Mouse (Mus musculus) midbrain, embryonic 14.5 days (tissue): ENCODE data around the gene Ece1. TPM values are rescaled to one million over a fixed set of nuclear protein-coding genes. Genes with fewer than 3 reads are reported as not detected.
"Not testable (repeated sequence)": the region's sequence is repeated elsewhere in the genome, so short reads cannot be mapped to it uniquely, and the experiment has no call there.

ENCODE experiments used
- ATAC-seq: fragments of 200-750 bp; cut with Nextera tagmentation; 2 replicates; pipeline ENCODE4 v1.8.0; 2017; ENCODE audit warnings: moderate number of reproducible peaks, moderate library complexity; ENCODE audit not compliant: low FRiP score, low TSS enrichment
- DNase-seq: peaks from one replicate; pipeline ENCODE4 v3.0.0-alpha.2; 2015
- H3K27ac ChIP-seq: fragments of 300-500 bp; sonication (generic); replicated peaks from 2 replicates; pipeline ENCODE4 v1.5.1; 2014; ENCODE audit warnings: mild to moderate bottlenecking, low read depth, low read length, moderate library complexity
- H3K27me3 ChIP-seq: fragments of 300-500 bp; sonication (generic); 2 replicates; pipeline ENCODE4 v1.6.1; 2014; ENCODE audit warnings: low read length, control low read depth, mixed read lengths; ENCODE audit not compliant: control insufficient read depth, insufficient read depth
- H3K36me3 ChIP-seq: fragments of 300-500 bp; sonication (generic); 2 replicates; pipeline ENCODE4 v1.6.1; 2014; ENCODE audit warnings: low read length, control low read depth; ENCODE audit not compliant: control insufficient read depth, insufficient read depth
- H3K4me1 ChIP-seq: fragments of 300-500 bp; sonication (generic); 2 replicates; pipeline ENCODE4 v1.6.1; 2014; ENCODE audit warnings: mild to moderate bottlenecking, antibody characterized with exemption, low read length, control low read depth; ENCODE audit not compliant: control insufficient read depth, insufficient read depth
- H3K4me2 ChIP-seq: fragments of 300-500 bp; sonication (generic); 2 replicates; pipeline ENCODE4 v1.6.1; 2014; ENCODE audit warnings: mild to moderate bottlenecking, low read length, moderate library complexity
- H3K4me3 ChIP-seq: fragments of 300-500 bp; sonication (generic); replicated peaks from 2 replicates; pipeline ENCODE4 v1.5.1; 2014; ENCODE audit warnings: low read depth, low read length
- H3K9ac ChIP-seq: fragments of 300-500 bp; sonication (generic); replicated peaks from 2 replicates; pipeline ENCODE4 v1.6.1; 2014; ENCODE audit warnings: mild to moderate bottlenecking, low read length, moderate library complexity
- H3K9me3 ChIP-seq: fragments of 300-500 bp; sonication (generic); 2 replicates; pipeline ENCODE4 v1.6.1; 2016; ENCODE audit warnings: low read length, control low read depth, mixed read lengths; ENCODE audit not compliant: control insufficient read depth
- WGBS: fragments of 180-500 bp; shearing (Covaris S2); extraction: QIAGEN DNeasy Blood & Tissue Kit; methylation state at CpG from one replicate; pipeline ENCODE4 v1.1.7; 2014; 5-methylcytosine and 5-hydroxymethylcytosine counted together
- polyA plus RNA-seq: library from polyadenylated mRNA; unstranded; fragments of >200 nt; fragmentation: Nextera tagmentation; extraction: Ambion mirVana; gene quantifications from 2 replicates; pipeline ENCODE4 v1.2.1, GENCODE M21; 2014

Ece1 gene
- polyA plus RNA-seq, 1 experiment from 2014 or later, result 18.4 TPM

GRCm38 (mm10) chr4:137970623-137971199 is 108.7 kb downstream of the Ece1 start:
- not testable (repeated sequence) for DNase-seq, H3K27me3 ChIP-seq, H3K36me3 ChIP-seq, H3K4me1 ChIP-seq, H3K9ac ChIP-seq, H3K4me3 ChIP-seq, H3K27ac ChIP-seq, H3K9me3 ChIP-seq, H3K4me2 ChIP-seq
- ATAC-seq, result peak; percentile 65; the same call in 1 of the 2 replicates
- WGBS, result no CpG with 5 or more reads among the region's 11 CpGs

GRCm38 (mm10) chr4:137974856-137975432 is 112.9 kb downstream of the Ece1 start:
- peak; percentile 60; the same call in 1 of the 2 replicates for ATAC-seq

GRCm38 (mm10) chr4:137979066-137979644 is 117.1 kb downstream of the Ece1 start:
- not testable (repeated sequence) for DNase-seq, H3K4me2 ChIP-seq, H3K36me3 ChIP-seq, H3K4me3 ChIP-seq, H3K9me3 ChIP-seq, H3K27ac ChIP-seq, H3K4me1 ChIP-seq, H3K9ac ChIP-seq, H3K27me3 ChIP-seq
- no CpG with 5 or more reads among the region's 11 CpGs for WGBS
- peak; percentile 71 for ATAC-seq

More at GRCm38 (mm10) chr4:137974856-137975432, 112.9 kb downstream of the Ece1 start:
- H3K9ac ChIP-seq, H3K4me1 ChIP-seq, H3K4me3 ChIP-seq, DNase-seq, H3K36me3 ChIP-seq, H3K27me3 ChIP-seq, H3K9me3 ChIP-seq, H3K4me2 ChIP-seq, H3K27ac ChIP-seq: not testable (repeated sequence)
- no CpG with 5 or more reads among the region's 11 CpGs for WGBS

- H3K36me3 ChIP-seq, result no peaks in the 10 kb centered on the region
- no peak overlapping the region for H3K9ac ChIP-seq
- no peaks in the 10 kb centered on the region for H3K27me3 ChIP-seq
- no peak overlapping the region for H3K4me3 ChIP-seq
- H3K27ac ChIP-seq, result no peak overlapping the region
- no peak for DNase-seq
- H3K4me2 ChIP-seq, result no peak overlapping the region
- no peak for ATAC-seq
- H3K4me1 ChIP-seq, result no peaks in the 10 kb centered on the region
- 77% methylated on average over 1 of the region's 1 CpGs for WGBS
- no peaks in the 10 kb centered on the region for H3K9me3 ChIP-seq
Measured at GRCm38 (mm10) chr4:137982869-137983268, 120.8 kb downstream of the Ece1 start.

- DNase-seq (peak; percentile 46), ATAC-seq (no peak)
- Histone ChIP-seq H3K9ac (no peak overlapping the region), H3K36me3 (no peaks in the 10 kb centered on the region), H3K9me3 (no peaks in the 10 kb centered on the region), H3K4me1 (no peaks in the 10 kb centered on the region), H3K4me3 (no peak overlapping the region), H3K27ac (no peak overlapping the region), H3K27me3 (no peaks in the 10 kb centered on the region), H3K4me2 (no peak overlapping the region)
- 52% methylated on average over 10 of the region's 10 CpGs for WGBS
Measured at GRCm38 (mm10) chr4:137984212-137984611, 122.2 kb downstream of the Ece1 start.

- no peak overlapping the region for H3K9ac ChIP-seq
- H3K4me3 ChIP-seq, result no peak overlapping the region
- no peaks in the 10 kb centered on the region for H3K27me3 ChIP-seq
- 85% methylated on average over 5 of the region's 5 CpGs for WGBS
- no peaks in the 10 kb centered on the region for H3K36me3 ChIP-seq
- DNase-seq (no peak), ATAC-seq (no peak)
- no peak overlapping the region for H3K4me2 ChIP-seq
- no peaks in the 10 kb centered on the region for H3K9me3 ChIP-seq
- no peaks in the 10 kb centered on the region for H3K4me1 ChIP-seq
- H3K27ac ChIP-seq, result no peak overlapping the region
Measured at GRCm38 (mm10) chr4:137984746-137985145, 122.7 kb downstream of the Ece1 start.

- no peaks in the 10 kb centered on the region for H3K4me1 ChIP-seq
- no peaks in the 10 kb centered on the region for H3K27me3 ChIP-seq
- no peak for DNase-seq
- no peaks in the 10 kb centered on the region for H3K36me3 ChIP-seq
- no peak overlapping the region for H3K9ac ChIP-seq
- H3K4me3 ChIP-seq, result no peak overlapping the region
- 87% methylated on average over 5 of the region's 5 CpGs for WGBS
- no peak overlapping the region for H3K27ac ChIP-seq
- no peak for ATAC-seq
- H3K9me3 ChIP-seq, result no peaks in the 10 kb centered on the region
- no peak overlapping the region for H3K4me2 ChIP-seq
Measured at GRCm38 (mm10) chr4:137989426-137989825, 127.4 kb downstream of the Ece1 start.

GRCm38 (mm10) chr4:137990433-137990832 is 128.4 kb downstream of the Ece1 start:
- 74% methylated on average over 4 of the region's 4 CpGs for WGBS
- no peak overlapping the region for H3K27ac ChIP-seq
- no peak overlapping the region for H3K4me2 ChIP-seq
- H3K27me3 ChIP-seq, result no peaks in the 10 kb centered on the region
- H3K4me1 ChIP-seq, result peaks cover 8% of the 10 kb centered on the region
- no peaks in the 10 kb centered on the region for H3K9me3 ChIP-seq
- H3K36me3 ChIP-seq, result no peaks in the 10 kb centered on the region
- H3K9ac ChIP-seq, result no peak overlapping the region
- H3K4me3 ChIP-seq, result no peak overlapping the region
- DNase-seq, result no peak
- ATAC-seq, result no peak

- H3K4me2 ChIP-seq, result no peak overlapping the region
- no peaks in the 10 kb centered on the region for H3K27me3 ChIP-seq
- H3K36me3 ChIP-seq, result peaks cover 2% of the 10 kb centered on the region
- H3K4me3 ChIP-seq, result no peak overlapping the region
- ATAC-seq (no peak), DNase-seq (no peak)
- peaks cover 16% of the 10 kb centered on the region for H3K4me1 ChIP-seq
- whole genome bisulfite sequencing, result 59% methylated on average over 7 of the region's 7 CpGs
- H3K27ac ChIP-seq, result no peak overlapping the region
- H3K9me3 ChIP-seq, result no peaks in the 10 kb centered on the region
- no peak overlapping the region for H3K9ac ChIP-seq
Measured at GRCm38 (mm10) chr4:137991240-137991639, 129.2 kb downstream of the Ece1 start.
